Mouse (Mus musculus) testis, postnatal 14 days (tissue): Measurements from ENCODE around the gene Zfp446.
"Not testable (repeated sequence)": the region's sequence is repeated elsewhere in the genome, so short reads cannot be mapped to it uniquely, and the experiment has no call there.

Experiments used
- DNase-seq: peaks from one replicate; pipeline ENCODE4 v3.0.0; 2021; ENCODE audit warnings: low spot score

Zfp446 gene

GRCm38 (mm10) chr7:12977682-12978389 lies at the start of gene Zfp446:
Gene Zfp446 (plus strand): TSS chr7:12977848.
- peak; percentile 96 for DNase-seq

- DNase-seq: no peak
Observed at GRCm38 (mm10) chr7:12933615-12934140, 44.0 kb upstream of the Zfp446 start.

GRCm38 (mm10) chr7:12934808-12935207 lies 42.8 kb upstream of the Zfp446 start:
- DNase-seq: no peak

GRCm38 (mm10) chr7:12937254-12937803 lies 40.3 kb upstream of the Zfp446 start:
- not testable (repeated sequence) for DNase-seq

GRCm38 (mm10) chr7:12940599-12940998 lies 37.0 kb upstream of the Zfp446 start:
- no peak for DNase-seq

GRCm38 (mm10) chr7:12943488-12943887 lies 34.2 kb upstream of the Zfp446 start:
- DNase-seq: no peak

GRCm38 (mm10) chr7:12949032-12949871 lies 28.4 kb upstream of the Zfp446 start:
- DNase-seq: peak; percentile 91

- DNase-seq: no peak
Observed at GRCm38 (mm10) chr7:12949872-12950229, 27.8 kb upstream of the Zfp446 start.

GRCm38 (mm10) chr7:12954896-12955295 lies 22.8 kb upstream of the Zfp446 start:
- no peak for DNase-seq

- DNase-seq: no peak
Observed at GRCm38 (mm10) chr7:12957511-12957910, 20.1 kb upstream of the Zfp446 start.

- no peak for DNase-seq
Observed at GRCm38 (mm10) chr7:12958948-12959347, 18.7 kb upstream of the Zfp446 start.

- DNase-seq: no peak
Observed at GRCm38 (mm10) chr7:12959718-12960117, 17.9 kb upstream of the Zfp446 start.

GRCm38 (mm10) chr7:12961511-12962141 lies 16.0 kb upstream of the Zfp446 start:
- peak; percentile 36 for DNase-seq

GRCm38 (mm10) chr7:12965678-12966091 lies 12.0 kb upstream of the Zfp446 start, which contains the start of gene Zfp324:
Gene Zfp324 (plus strand): TSS chr7:12965838.
- peak; percentile 85 for DNase-seq

GRCm38 (mm10) chr7:12966104-12966845 lies 11.4 kb upstream of the Zfp446 start:
- DNase-seq: peak; percentile 49

GRCm38 (mm10) chr7:12970906-12971305 lies 6.7 kb upstream of the Zfp446 start:
- DNase-seq: no peak

GRCm38 (mm10) chr7:12978931-12979722 lies 1.5 kb downstream of the Zfp446 start:
- DNase-seq: no peak

GRCm38 (mm10) chr7:12979776-12980175 lies 2.1 kb downstream of the Zfp446 start:
- no peak for DNase-seq

- no peak for DNase-seq
Observed at GRCm38 (mm10) chr7:12980291-12980690, 2.6 kb downstream of the Zfp446 start.

GRCm38 (mm10) chr7:12985724-12986123 lies 8.1 kb downstream of the Zfp446 start:
- no peak for DNase-seq

GRCm38 (mm10) chr7:12986906-12987305 lies 9.3 kb downstream of the Zfp446 start:
- DNase-seq: no peak
